Mouse (Mus musculus): ENCODE measurements around the gene Nrarp.

- TF ChIP-seq CTCF (IDR thresholded peaks at IDR 0.05) (peak; percentile 78), EP300 (IDR thresholded peaks at IDR 0.05) (peak; percentile 87; the same call in 1 of the 2 replicates)
Observed at GRCm38 (mm10) chr2:25228431-25228889, 47.9 kb downstream of the Nrarp start.
